Mouse (Mus musculus): ENCODE measurements at regions not wholly inside any gene's neighbourhood (a gene's known extent, or its start where the extent isn't known, plus 50 kb on each side); places are given as distances from the start of the nearest gene placed in this dataset.

GRCm38 (mm10) chr2:79529185-79529584, 72.6 kb upstream of the Cerkl start:
- no peak for TF ChIP-seq EP300 (IDR thresholded peaks at IDR 0.05; ENCODE audit: insufficient read depth, low read depth, low read length)
- TF ChIP-seq CTCF (IDR thresholded peaks at IDR 0.05) = no peak
- TF ChIP-seq POLR2A (IDR thresholded peaks at IDR 0.05; ENCODE audit: insufficient read depth, low read depth, low read length) = no peak

Data from heart, adult 2 months (tissue).